Mouse (Mus musculus) heart, adult 2 months (tissue): ENCODE results near the gene Ica1l.

Experiments used
- CTCF ChIP-seq: fragments of 200-600 bp; IDR thresholded peaks from 2 replicates; pipeline ENCODE4 v1.8.1; 2022; ENCODE audit warnings: antibody characterized with exemption, mild to moderate bottlenecking, moderate library complexity
- POLR2A ChIP-seq: fragments of 200-500 bp; IDR thresholded peaks from 2 replicates; pipeline ENCODE4 v1.6.1; 2011; ENCODE audit warnings: mild to moderate bottlenecking, low read depth, low read length, control low read depth; ENCODE audit not compliant: insufficient read depth

- no peak for TF ChIP-seq POLR2A
- no peak for TF ChIP-seq CTCF
Observed at GRCm38 (mm10) chr1:60016136-60016611, 26.8 kb downstream of the Ica1l start.
